Mouse (Mus musculus): ENCODE measurements around the gene Map3k7cl.

Gene Map3k7cl

GRCm38 (mm10) chr16:87644111-87644770 lies 91.1 kb downstream of the Map3k7cl start:
- no peak for DNase-seq

Data from spleen, adult 18-20 months (tissue).